Mouse (Mus musculus) hindbrain, embryonic 15.5 days (tissue): ENCODE data around the gene Nlk. TPM values are rescaled to one million over a fixed set of nuclear protein-coding genes. Genes with fewer than 3 reads are reported as not detected.

ENCODE experiments used
- ATAC-seq: fragments of 200-750 bp; cut with Nextera tagmentation; 2 replicates; pipeline ENCODE4 v1.8.0; 2017; ENCODE audit warnings: low read depth, moderate number of reproducible peaks, moderate TSS enrichment; ENCODE audit not compliant: low FRiP score
- H3K27ac ChIP-seq: fragments of 300-500 bp; sonication (generic); replicated peaks from 2 replicates; pipeline ENCODE4 v1.5.1; 2015; ENCODE audit warnings: mild to moderate bottlenecking, inconsistent platforms
- H3K27me3 ChIP-seq: fragments of 300-500 bp; sonication (generic); 2 replicates; pipeline ENCODE4 v1.6.1; 2015; ENCODE audit warnings: control low read depth, inconsistent platforms
- H3K36me3 ChIP-seq: fragments of 300-500 bp; sonication (generic); 2 replicates; pipeline ENCODE4 v1.6.1; 2015; ENCODE audit warnings: control low read depth, inconsistent platforms
- H3K4me1 ChIP-seq: fragments of 300-500 bp; sonication (generic); replicated peaks from 2 replicates; pipeline ENCODE4 v1.6.1; 2015; ENCODE audit warnings: control low read depth, inconsistent platforms
- H3K4me2 ChIP-seq: fragments of 300-500 bp; sonication (generic); 2 replicates; pipeline ENCODE4 v1.6.1; 2015; ENCODE audit warnings: moderate library complexity, mild to moderate bottlenecking, inconsistent platforms
- H3K4me3 ChIP-seq: fragments of 300-500 bp; sonication (generic); 2 replicates; pipeline ENCODE4 v1.5.1; 2015; ENCODE audit warnings: mild to moderate bottlenecking, inconsistent platforms
- H3K9ac ChIP-seq: fragments of 300-500 bp; sonication (generic); 2 replicates; pipeline ENCODE4 v1.6.1; 2015; ENCODE audit warnings: inconsistent platforms
- H3K9me3 ChIP-seq: fragments of 300-500 bp; sonication (generic); 2 replicates; pipeline ENCODE4 v1.6.1; 2016; ENCODE audit warnings: control low read depth, inconsistent platforms
- WGBS: fragments of 180-500 bp; shearing (Covaris S2); methylation state at CpG from one replicate; pipeline ENCODE4 v1.1.7; 2015; 5-methylcytosine and 5-hydroxymethylcytosine counted together
- polyA plus RNA-seq: library from polyadenylated mRNA; unstranded; fragments of >200 nt; fragmentation: Nextera tagmentation; extraction: Ambion mirVana; gene quantifications from 2 replicates; pipeline ENCODE4 v1.2.1, GENCODE M21; 2015

Gene Nlk
- polyA plus RNA-seq, 1 experiment from 2014 or later, result 22.4 TPM

- Histone ChIP-seq H3K4me3 (no peak overlapping the region), H3K4me1 (no peaks in the 10 kb centered on the region), H3K9ac (no peak overlapping the region), H3K36me3 (no peaks in the 10 kb centered on the region), H3K4me2 (no peak overlapping the region), H3K9me3 (no peaks in the 10 kb centered on the region), H3K27ac (no peak overlapping the region), H3K27me3 (no peaks in the 10 kb centered on the region)
- no peak for ATAC-seq
- 92% methylated on average over 1 of the region's 1 CpGs for WGBS
Observed at GRCm38 (mm10) chr11:78724792-78725191, 27.6 kb upstream of the Nlk start.

- Histone ChIP-seq H3K4me3 (no peak overlapping the region), H3K27me3 (no peaks in the 10 kb centered on the region), H3K27ac (no peak overlapping the region), H3K4me2 (no peak overlapping the region), H3K9ac (no peak overlapping the region), H3K36me3 (no peaks in the 10 kb centered on the region), H3K4me1 (no peaks in the 10 kb centered on the region), H3K9me3 (no peaks in the 10 kb centered on the region)
- no peak for ATAC-seq
- 95% methylated on average over 2 of the region's 2 CpGs for WGBS
Observed at GRCm38 (mm10) chr11:78721419-78721818, 24.2 kb upstream of the Nlk start.

- H3K27me3 ChIP-seq, result no peaks in the 10 kb centered on the region
- no peak overlapping the region for H3K4me3 ChIP-seq
- H3K36me3 ChIP-seq, result no peaks in the 10 kb centered on the region
- no peak overlapping the region for H3K27ac ChIP-seq
- no peak overlapping the region for H3K4me2 ChIP-seq
- H3K4me1 ChIP-seq, result no peaks in the 10 kb centered on the region
- no peak for ATAC-seq
- H3K9me3 ChIP-seq, result no peaks in the 10 kb centered on the region
- 61% methylated on average over 4 of the region's 4 CpGs for WGBS
- H3K9ac ChIP-seq, result no peak overlapping the region
Observed at GRCm38 (mm10) chr11:78717655-78718054, 20.5 kb upstream of the Nlk start.

- no peaks in the 10 kb centered on the region for H3K36me3 ChIP-seq
- WGBS, result 89% methylated on average over 2 of the region's 2 CpGs
- H3K4me3 ChIP-seq, result no peak overlapping the region
- no peak for ATAC-seq
- H3K4me2 ChIP-seq, result no peak overlapping the region
- H3K4me1 ChIP-seq, result no peaks in the 10 kb centered on the region
- no peaks in the 10 kb centered on the region for H3K9me3 ChIP-seq
- no peak overlapping the region for H3K9ac ChIP-seq
- H3K27ac ChIP-seq, result no peak overlapping the region
- H3K27me3 ChIP-seq, result no peaks in the 10 kb centered on the region
Observed at GRCm38 (mm10) chr11:78708642-78709041, 11.5 kb upstream of the Nlk start.

GRCm38 (mm10) chr11:78706026-78706425 is 8.9 kb upstream of the Nlk start:
- no peak overlapping the region for H3K4me3 ChIP-seq
- H3K9ac ChIP-seq, result no peak overlapping the region
- H3K4me2 ChIP-seq, result no peak overlapping the region
- H3K27me3 ChIP-seq, result no peaks in the 10 kb centered on the region
- no peaks in the 10 kb centered on the region for H3K36me3 ChIP-seq
- H3K9me3 ChIP-seq, result no peaks in the 10 kb centered on the region
- no peak for ATAC-seq
- H3K4me1 ChIP-seq, result no peaks in the 10 kb centered on the region
- no peak overlapping the region for H3K27ac ChIP-seq

- Histone ChIP-seq H3K27me3 (no peaks in the 10 kb centered on the region), H3K27ac (no peak overlapping the region), H3K4me1 (no peaks in the 10 kb centered on the region), H3K4me3 (no peak overlapping the region), H3K9ac (no peak overlapping the region), H3K9me3 (no peaks in the 10 kb centered on the region), H3K36me3 (no peaks in the 10 kb centered on the region), H3K4me2 (no peak overlapping the region)
- no peak for ATAC-seq
- 83% methylated on average over 5 of the region's 5 CpGs for WGBS
Observed at GRCm38 (mm10) chr11:78703085-78703484, 5.9 kb upstream of the Nlk start.

- 81% methylated on average over 3 of the region's 3 CpGs for WGBS
Observed at GRCm38 (mm10) chr11:78702319-78702718, 5.1 kb upstream of the Nlk start.

GRCm38 (mm10) chr11:78697753-78698171 is 589 bp upstream of the Nlk start:
- Histone ChIP-seq H3K27ac (peak overlapping the region; percentile 89), H3K36me3 (no peaks in the 10 kb centered on the region), H3K9ac (0 out of 2 replicates have a peak overlapping the region, but pooled peaks have one; percentile 34), H3K9me3 (no peaks in the 10 kb centered on the region), H3K4me3 (peak overlapping the region; percentile 90), H3K4me2 (peak overlapping the region; percentile 29), H3K4me1 (peaks cover 35% of the 10 kb centered on the region), H3K27me3 (no peaks in the 10 kb centered on the region)
- ATAC-seq, result peak; percentile 91
- 0% methylated on average over 12 of the region's 12 CpGs for WGBS

More at GRCm38 (mm10) chr11:78702319-78702718, 5.1 kb upstream of the Nlk start:
- H3K9ac ChIP-seq, result no peak overlapping the region
- no peaks in the 10 kb centered on the region for H3K36me3 ChIP-seq
- no peak overlapping the region for H3K4me2 ChIP-seq
- H3K9me3 ChIP-seq, result no peaks in the 10 kb centered on the region
- H3K4me1 ChIP-seq, result no peaks in the 10 kb centered on the region
- H3K4me3 ChIP-seq, result no peak overlapping the region
- ATAC-seq, result no peak
- no peak overlapping the region for H3K27ac ChIP-seq
- no peaks in the 10 kb centered on the region for H3K27me3 ChIP-seq

GRCm38 (mm10) chr11:78694249-78694648 is 2.9 kb downstream of the Nlk start:
- Histone ChIP-seq H3K27me3 (no peaks in the 10 kb centered on the region), H3K36me3 (no peaks in the 10 kb centered on the region), H3K4me2 (peak overlapping the region; percentile 73), H3K4me1 (peaks cover 53% of the 10 kb centered on the region), H3K27ac (no peak overlapping the region), H3K9ac (no peak overlapping the region), H3K9me3 (no peaks in the 10 kb centered on the region), H3K4me3 (peak overlapping the region; percentile 22)
- ATAC-seq, result no peak
- 52% methylated on average over 3 of the region's 3 CpGs for WGBS

- no peaks in the 10 kb centered on the region for H3K36me3 ChIP-seq
- 91% methylated on average over 8 of the region's 8 CpGs for WGBS
- peaks cover 61% of the 10 kb centered on the region for H3K4me1 ChIP-seq
- no peak overlapping the region for H3K27ac ChIP-seq
- H3K4me2 ChIP-seq, result peak overlapping the region; percentile 73; the same call in 1 of the 2 replicates
- H3K9ac ChIP-seq, result no peak overlapping the region
- no peaks in the 10 kb centered on the region for H3K9me3 ChIP-seq
- H3K4me3 ChIP-seq, result no peak overlapping the region
- no peak for ATAC-seq
- H3K27me3 ChIP-seq, result no peaks in the 10 kb centered on the region
Observed at GRCm38 (mm10) chr11:78693307-78693706, 3.9 kb downstream of the Nlk start.

- Histone ChIP-seq H3K9ac (no peak overlapping the region), H3K4me2 (no peak overlapping the region), H3K9me3 (no peaks in the 10 kb centered on the region), H3K4me3 (no peak overlapping the region), H3K4me1 (peaks cover 62% of the 10 kb centered on the region), H3K27ac (no peak overlapping the region), H3K27me3 (no peaks in the 10 kb centered on the region), H3K36me3 (no peaks in the 10 kb centered on the region)
- WGBS, result 57% methylated on average over 2 of the region's 2 CpGs
- no peak for ATAC-seq
Observed at GRCm38 (mm10) chr11:78691201-78691600, 6.0 kb downstream of the Nlk start.

- Histone ChIP-seq H3K9me3 (no peaks in the 10 kb centered on the region), H3K4me2 (no peak overlapping the region), H3K36me3 (no peaks in the 10 kb centered on the region), H3K4me1 (peaks cover 55% of the 10 kb centered on the region), H3K4me3 (no peak overlapping the region), H3K9ac (no peak overlapping the region), H3K27me3 (no peaks in the 10 kb centered on the region), H3K27ac (no peak overlapping the region)
- ATAC-seq, result no peak
- WGBS, result 89% methylated on average over 3 of the region's 3 CpGs
Observed at GRCm38 (mm10) chr11:78690547-78690946, 6.6 kb downstream of the Nlk start.

GRCm38 (mm10) chr11:78681058-78681457 is 16.1 kb downstream of the Nlk start:
- Histone ChIP-seq H3K27ac (no peak overlapping the region), H3K9ac (no peak overlapping the region), H3K4me2 (no peak overlapping the region), H3K4me3 (no peak overlapping the region), H3K27me3 (no peaks in the 10 kb centered on the region), H3K9me3 (no peaks in the 10 kb centered on the region), H3K36me3 (no peaks in the 10 kb centered on the region), H3K4me1 (no peaks in the 10 kb centered on the region; the same call in 1 of the 2 replicates)
- ATAC-seq, result no peak
- WGBS, result 85% methylated on average over 3 of the region's 3 CpGs
